Mouse (Mus musculus): ENCODE data around the gene Nif3l1.
A peak's percentile ranks its signal among the peaks of the same experiment; 100 is the strongest.

The Nif3l1 gene

DNA sequence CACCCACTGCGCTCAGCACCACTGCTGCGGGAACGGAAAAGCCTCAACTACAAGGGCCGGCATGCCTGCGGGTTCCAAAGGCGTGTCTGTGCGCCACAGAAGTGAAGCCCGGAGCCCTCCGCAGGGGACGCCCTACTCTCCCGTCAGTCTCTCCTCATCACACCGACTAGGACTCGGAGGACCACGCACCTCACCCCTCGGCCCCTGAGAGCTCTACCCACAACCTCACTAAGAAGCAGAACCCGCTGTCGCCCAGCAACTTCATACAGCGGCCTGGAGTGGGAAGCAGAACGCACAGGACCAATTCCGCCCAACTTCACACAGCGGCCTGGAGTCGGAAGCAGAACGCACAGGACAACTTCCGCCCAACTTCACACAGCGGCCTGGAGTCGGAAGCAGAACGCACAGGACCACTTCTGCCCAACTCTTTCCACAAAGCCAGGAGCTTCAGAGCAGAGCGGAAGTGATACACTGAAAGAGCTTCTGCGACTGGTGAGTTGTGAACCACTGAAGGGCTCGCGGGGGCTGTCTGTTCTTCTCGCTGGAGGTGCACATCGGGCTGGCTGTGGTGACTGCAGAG lies at the start of gene Nif3l1, which contains the start of gene Ppil3:
TSS of gene Nif3l1 (plus strand) at position 9 of the 580 bp plus-strand sequence.
TSS of gene Ppil3 (minus strand) at position 344 of the 580 bp plus-strand sequence.
- peak; percentile 86 for DNase-seq (ENCODE audit: low read depth, low spot score)

DNA sequence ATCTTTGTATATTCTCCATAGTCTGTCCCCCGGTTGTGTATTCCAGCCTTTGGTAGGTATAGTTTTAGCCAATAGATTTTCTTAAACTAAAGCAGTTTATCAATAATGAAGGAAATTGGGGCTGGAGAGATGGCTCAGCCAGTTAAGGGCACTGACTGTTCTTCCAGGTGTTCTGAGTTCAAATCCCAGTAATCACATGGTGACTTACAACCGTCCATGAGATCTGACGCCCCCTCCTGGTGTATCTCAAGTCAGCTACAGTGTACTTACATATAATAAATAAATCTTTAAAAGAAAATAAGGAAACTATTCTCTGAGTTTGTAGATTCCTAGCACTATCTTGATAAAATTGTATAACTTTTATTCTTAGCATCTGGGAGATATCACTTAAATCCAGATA lies 49.6 kb upstream of the Nif3l1 start:
- no peak for DNase-seq (ENCODE audit: low read depth, low spot score)

DNA sequence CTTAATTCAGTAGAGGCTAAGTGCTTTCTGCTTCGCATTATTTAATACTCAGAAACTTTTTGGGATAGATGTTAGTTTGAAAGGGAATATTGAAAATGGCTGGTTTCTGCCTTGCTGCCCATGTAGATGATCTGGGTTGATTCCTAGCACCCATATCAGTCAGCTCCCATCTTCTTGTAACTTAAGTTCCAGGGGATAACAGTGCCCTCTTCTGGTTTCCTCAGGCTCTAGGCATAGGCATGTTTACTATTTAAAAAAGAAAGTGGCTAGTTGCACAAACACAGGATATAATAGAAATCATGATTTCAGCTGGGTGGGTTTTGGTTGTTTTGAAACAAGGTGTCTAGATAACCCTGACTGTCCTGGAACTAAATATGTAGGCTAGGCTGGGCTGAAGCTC lies 48.8 kb upstream of the Nif3l1 start:
- DNase-seq (ENCODE audit: low read depth, low spot score) = no peak

DNA sequence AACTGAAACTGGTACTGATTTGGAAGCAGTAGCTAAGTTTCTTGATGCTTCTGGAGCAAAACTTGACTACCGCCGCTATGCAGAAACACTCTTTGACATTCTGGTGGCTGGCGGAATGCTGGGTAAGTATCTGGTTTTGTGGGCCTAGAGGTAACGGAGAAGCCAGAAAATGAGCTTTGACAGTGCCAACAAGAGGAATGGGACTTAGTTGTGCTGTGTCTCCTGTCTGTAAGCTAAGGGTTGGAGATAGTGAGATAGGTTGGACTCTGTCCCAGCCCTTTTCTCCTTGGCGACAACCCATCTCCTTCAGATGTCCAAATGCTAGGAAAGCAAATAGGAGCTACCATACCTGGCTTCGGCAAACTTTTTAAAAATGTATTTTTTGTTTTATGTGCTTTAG lies 47.2 kb upstream of the Nif3l1 start:
- DNase-seq (ENCODE audit: low read depth, low spot score) = no peak

DNA sequence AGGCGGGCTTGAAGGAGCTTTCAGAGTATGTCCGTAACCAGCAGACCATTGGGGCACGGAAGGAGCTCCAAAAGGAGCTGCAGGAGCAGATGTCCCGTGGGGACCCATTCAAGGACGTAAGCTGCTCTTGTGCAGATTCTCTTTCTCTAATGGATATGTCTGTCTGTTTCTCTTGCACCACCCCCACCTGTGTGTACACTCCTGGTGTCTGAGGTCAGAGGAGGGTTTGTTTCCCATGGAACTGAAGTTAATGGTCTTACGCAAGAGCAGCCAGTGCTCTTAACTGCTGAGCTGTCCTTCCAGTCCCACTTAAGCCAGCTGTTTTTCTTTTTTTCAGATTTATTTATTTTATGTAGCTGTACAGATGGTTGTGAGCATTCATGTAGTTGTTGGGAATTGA lies 43.6 kb upstream of the Nif3l1 start:
- DNase-seq (ENCODE audit: low read depth, low spot score) = no peak

DNA sequence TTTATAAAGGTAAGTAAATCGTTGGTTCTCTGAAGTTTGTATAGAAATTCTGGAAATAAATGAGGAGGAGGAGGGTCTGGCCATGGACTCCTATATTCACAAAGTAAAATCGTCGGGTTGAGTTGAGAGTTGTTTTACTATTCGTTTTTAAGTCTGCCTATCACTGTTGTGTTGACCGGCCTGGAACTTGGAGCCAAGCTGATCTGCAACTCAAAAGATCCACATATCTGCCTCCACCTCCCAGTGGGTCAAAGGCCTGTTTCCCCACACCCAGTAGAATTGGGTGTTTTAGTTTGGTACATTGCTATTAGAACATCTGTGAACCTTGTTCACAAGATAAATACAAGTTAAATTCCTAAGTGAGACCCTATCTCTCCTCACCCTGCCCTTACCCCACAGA lies 41.2 kb upstream of the Nif3l1 start:
- DNase-seq (ENCODE audit: low read depth, low spot score) = no peak

DNA sequence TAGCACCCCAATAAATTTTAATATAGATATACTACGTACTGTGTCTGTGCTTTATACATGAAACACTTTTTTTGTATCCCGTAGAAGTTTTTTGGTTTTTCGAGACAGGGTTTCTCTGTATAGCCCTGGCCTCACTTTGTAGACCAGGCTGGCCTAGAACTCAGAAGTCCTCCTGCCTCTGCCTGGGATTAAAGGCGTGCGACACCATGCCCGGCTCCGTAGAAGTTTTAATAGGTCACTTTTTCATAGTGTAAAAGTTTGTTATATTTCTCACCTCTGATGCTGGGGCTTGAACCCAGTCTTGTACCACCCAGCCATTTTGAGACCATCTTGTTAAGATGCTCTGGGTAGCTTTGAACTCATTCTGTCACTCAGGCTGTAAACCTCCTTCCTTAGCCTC lies 37.6 kb upstream of the Nif3l1 start:
- DNase-seq (ENCODE audit: low read depth, low spot score) = no peak

DNA sequence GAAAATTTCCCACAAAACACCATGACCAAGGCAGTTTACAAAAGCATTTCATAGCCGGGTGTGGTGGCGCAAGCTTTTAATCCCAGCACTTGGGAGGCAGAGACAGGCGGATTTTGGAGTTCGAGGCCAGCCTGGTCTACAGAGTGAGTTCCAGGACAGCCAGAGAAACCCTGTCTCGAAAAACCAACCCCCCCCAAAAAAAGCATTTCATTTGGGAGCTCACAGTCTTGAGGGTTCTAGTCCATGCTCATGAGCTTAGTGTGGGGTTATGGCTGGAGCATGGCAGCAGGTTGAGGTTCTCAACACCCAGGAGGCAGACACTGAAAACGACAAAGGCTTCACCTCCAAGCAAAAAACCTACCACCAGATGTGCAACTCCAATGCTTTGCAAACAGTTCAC lies 36.8 kb upstream of the Nif3l1 start:
- DNase-seq (ENCODE audit: low read depth, low spot score) = no peak

DNA sequence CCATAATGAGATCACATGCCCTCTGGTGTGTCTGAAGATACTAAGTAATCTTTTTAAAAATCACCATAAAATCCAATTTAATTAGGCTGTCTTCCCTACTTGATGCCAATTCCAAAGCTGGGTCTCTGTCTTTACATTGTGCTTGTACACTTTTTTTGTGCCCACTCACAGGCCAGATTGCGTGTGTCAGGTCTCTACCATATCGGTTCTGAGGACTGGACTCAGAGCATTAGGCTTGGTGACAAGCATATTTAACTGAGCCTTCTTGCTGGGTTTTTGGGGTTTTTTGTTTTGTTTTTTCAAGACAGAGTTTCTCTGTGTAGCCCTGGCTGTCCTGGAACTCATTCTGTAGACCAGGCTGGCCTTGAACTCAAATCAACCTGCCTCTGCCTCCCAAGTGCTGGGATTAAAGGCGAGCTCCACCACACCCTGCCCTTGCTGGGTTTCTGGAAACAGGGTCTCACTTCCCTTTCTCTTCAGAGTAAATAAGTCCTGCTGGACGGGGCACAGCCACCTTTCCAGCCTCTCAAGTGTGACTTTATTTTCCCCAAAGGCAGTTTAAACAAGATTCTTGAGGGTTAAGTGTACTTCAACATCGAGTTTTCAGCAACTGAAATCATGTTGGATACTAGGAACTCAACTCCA lies 35.3 kb upstream of the Nif3l1 start:
- DNase-seq (ENCODE audit: low read depth, low spot score) = no peak

DNA sequence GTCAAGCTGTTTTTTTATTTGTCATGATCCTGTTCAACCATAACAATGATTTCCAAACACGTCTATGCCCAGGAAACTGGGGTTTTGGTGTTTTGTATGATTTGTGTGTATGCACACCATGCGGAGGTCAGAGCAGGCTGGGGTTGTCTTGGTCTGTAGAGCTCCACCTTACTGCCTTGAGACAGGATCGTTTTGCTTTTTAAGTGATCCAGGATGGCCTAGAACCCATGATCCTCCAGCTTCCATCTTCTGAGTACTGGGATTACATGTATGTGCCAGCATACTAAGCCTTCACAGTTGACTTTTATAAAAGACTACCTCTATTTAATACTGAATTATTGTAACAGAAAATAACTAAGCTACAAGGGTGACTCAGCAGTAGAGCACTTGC lies 34.8 kb upstream of the Nif3l1 start:
- no peak for DNase-seq (ENCODE audit: low read depth, low spot score)

DNA sequence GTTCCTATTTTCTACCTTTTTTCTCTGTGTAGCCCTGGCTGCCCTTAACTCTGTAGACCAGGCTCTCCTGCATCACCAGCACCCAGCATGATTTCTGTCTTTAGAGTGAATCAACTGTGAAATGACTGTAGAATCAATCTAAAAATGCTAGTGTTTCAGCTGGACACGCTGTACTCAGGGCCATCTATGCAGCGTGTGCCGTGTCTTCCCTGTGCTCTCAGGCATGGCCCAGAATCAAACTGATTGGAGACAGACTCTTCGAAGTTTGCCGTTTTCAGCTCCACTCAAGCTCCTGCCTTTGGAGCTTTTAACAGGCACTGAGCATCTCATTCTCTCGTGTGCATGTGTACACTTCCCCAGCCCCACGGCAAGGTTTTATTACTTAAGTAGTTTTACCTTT lies 34.2 kb upstream of the Nif3l1 start:
- DNase-seq (ENCODE audit: low read depth, low spot score) = no peak

DNA sequence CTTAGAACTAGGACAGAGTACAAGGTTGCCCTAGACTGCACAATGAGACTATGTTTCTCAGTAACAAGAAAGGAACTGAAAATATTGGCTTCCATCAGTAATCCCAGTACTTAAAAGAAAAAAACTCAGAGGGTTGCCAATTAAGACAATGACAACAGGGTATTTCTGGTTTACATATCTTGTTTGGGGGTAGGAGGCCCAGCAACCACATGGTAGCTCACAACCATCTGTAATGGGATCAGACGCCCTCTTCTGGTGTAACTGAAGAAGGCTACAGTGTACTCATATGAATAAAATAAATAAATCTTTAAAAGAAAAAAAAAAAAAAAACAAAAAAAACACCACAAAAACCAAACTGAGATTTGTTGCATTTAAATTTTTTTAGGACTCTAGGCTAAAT lies 29.5 kb upstream of the Nif3l1 start:
- DNase-seq (ENCODE audit: low read depth, low spot score) = no peak

DNA sequence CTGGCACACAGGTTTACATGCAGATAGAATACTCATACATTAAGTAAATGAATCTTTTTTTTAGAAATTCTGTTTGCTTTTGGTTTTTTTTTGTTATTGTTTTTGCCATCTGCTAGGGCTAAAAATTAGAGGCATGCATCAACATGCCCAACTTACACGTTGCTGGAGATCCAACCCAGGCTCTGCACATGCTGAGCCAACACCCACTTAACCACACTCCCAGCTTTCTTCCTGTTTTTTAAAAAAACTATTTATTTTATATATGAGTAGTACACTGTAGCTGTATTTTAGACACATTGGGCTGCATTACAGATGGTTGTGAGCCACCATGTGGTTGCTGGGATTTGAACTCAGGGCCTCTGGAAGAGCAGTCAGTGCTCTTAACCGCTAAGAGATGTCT lies 28.9 kb upstream of the Nif3l1 start:
- no peak for DNase-seq (ENCODE audit: low read depth, low spot score)

DNA sequence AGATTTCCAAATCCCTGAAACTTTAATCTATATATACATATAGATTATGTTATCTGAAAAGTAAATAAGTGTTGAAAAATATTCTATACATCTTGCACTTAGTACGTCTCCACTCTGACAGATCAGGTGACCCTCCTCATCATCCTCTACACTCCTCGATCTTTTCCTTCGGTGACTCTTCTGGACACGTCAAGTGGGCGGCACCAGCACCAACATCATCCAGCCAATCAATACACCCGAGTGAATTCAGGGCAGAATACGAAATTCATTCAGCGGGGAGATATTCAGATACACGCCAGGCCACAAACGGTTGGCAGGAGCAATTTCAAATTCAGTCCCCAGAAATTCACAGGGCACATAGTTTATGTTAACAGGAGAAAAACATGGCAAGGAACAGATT lies 24.9 kb upstream of the Nif3l1 start:
- DNase-seq (ENCODE audit: low read depth, low spot score) = no peak

DNA sequence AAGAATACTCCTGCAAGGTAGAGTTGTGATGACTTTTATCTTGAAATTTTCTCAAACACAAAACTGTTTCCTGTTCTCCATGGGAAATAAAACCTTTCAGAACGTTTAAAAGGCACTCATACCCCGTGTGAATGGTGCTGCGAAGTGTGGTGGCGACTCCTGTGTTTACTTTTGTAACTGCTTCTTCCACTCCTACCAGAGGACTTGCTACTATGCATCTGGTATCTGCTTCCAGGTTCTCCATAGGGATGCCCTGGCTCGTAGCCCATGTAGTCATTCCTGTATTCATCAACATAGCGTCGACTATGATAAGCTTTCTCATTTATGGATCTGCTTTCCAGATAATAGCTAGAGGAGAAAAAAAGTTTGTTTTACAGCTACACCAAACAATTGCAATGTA lies 24.0 kb upstream of the Nif3l1 start:
- DNase-seq (ENCODE audit: low read depth, low spot score) = no peak

DNA sequence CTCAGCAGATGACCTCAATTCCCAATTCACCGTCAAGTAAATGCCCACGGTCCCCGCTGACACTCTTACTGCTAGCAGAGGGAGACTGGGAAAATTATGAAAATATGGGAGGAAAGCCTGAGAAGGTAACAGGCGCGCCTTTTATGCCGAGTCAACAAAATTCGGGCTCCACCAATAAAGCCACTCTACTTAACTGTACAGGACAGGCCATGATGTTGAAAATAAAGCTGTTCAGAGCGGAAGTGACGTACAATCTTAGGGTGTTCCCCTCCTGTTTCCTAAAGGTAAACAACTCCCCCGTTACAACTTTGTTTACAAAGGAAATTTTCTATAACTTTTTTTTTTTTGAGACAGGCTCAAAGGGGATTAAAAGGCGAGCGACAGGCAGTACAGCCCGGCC lies 22.1 kb upstream of the Nif3l1 start:
- DNase-seq (ENCODE audit: low read depth, low spot score) = peak; percentile 71

DNA sequence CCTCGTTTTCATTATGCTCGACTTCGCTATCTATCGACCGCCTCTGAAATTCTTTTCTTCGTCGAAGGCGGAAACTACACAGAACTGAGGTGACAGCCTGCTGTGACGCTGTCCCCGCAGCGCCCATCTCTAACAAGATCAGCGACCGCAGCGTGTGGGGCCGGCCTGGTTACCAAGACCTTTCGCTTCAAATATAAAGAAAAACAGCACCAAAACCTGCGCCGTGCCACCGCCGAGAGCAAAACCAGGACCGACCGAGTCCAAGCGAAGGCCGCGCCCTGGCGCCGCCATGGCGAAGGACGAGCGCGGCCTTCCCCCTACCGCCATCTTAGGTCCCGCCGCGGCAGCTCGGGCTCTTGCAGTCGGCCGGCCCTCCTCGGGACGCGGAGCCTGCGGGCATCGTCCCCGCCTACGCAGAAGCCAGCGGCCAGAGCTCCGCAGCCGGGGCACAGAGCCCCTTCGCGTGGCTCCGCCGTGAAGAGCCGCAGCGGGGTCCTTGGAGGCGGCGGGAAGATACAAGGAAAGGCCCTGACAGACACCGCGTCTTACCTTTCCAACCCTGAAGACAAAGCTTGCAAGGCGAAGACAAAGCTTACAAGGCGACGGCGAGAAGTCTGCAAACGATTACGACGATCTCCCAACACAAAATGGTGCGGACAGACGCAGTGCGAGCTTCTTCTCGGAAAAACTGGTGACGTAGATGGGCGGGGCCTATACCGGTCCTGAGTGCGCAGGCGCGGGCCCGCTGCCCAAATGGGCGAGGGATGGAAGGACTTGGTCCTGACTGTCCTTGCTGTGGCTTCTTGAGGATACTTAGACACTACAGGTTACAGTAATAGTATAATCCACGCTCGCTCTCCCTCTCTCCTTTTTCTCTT lies 21.3 kb upstream of the Nif3l1 start, which contains the start of gene Clk1:
TSS of gene Clk1 (minus strand) at position 696 of the 878 bp plus-strand sequence.
- peak; percentile 94 for DNase-seq (ENCODE audit: low read depth, low spot score)

DNA sequence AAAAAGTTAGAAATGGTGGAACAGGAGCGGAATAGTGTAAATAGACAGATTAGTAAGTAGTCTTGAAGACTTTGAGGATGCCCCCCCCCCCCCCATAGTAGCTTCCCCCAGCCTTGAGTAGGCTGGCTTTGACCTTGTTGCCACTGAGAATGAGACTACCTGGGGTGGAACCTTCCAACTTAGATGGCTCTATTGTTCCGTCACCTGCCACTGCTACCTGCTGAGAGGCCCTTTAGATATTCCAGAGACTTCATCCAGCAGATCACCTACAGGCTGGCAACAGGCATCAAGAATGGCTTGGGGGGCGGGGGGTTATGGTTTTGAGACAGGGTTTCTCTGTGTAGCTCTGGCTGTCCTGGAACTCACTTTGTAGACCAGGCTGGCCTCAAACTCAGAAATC lies 20.4 kb upstream of the Nif3l1 start:
- DNase-seq (ENCODE audit: low read depth, low spot score) = no peak

DNA sequence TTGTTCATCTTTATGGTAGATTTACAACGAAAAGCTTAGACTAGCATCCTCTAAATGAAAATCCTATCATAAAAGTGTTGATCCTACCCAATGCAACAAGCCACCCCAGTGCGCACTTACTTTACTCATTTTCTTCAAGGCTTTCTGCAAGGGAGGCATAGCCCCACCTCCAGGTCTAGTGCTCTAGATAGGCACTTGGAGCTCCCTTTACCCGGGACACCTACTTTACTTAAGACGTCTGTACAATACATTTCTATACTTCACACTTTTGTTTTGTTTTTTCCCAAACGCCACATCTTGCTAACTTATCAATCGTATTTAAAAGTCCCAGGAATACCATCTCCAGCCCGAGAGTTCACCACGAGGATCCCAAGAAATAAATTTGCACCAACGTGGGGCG lies 260 bp upstream of the Nif3l1 start:
- DNase-seq (ENCODE audit: low read depth, low spot score) = no peak

DNA sequence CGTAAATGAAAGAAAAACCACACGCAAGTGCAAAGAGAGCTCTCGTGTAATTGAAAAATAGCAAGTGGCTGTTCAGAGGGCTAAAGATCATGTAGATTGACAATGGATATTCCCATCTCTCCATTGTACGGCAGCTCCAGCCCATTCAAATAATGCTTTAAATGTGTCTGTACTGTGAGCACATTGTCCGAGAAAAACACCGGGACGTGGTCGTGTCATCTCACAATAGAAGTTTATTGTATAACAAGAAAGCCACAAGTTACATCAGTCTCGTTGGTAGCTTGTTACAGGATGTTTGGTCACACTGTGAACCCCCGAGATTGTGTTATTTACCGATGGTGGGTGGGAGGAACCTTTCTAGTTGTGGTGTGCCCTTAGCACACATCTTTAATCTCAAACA lies 910 bp downstream of the Nif3l1 start:
- no peak for DNase-seq (ENCODE audit: low read depth, low spot score)

DNA sequence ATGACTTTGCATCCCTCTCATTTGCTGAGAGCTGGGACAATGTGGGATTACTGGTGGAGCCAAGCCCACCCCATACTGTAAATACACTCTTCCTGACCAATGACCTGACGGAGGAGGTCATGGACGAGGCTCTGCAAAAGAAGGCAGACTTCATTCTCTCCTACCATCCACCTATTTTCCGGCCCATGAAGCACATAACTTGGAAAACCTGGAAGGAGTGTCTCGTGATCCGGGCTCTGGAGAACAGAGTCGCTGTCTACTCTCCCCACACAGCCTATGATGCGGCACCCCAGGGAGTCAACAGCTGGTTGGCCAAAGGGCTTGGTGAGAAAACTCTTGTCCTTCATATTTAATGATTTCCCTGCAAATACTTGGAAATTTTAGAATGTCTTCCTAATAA lies 2.8 kb downstream of the Nif3l1 start:
- no peak for DNase-seq (ENCODE audit: low read depth, low spot score)

DNA sequence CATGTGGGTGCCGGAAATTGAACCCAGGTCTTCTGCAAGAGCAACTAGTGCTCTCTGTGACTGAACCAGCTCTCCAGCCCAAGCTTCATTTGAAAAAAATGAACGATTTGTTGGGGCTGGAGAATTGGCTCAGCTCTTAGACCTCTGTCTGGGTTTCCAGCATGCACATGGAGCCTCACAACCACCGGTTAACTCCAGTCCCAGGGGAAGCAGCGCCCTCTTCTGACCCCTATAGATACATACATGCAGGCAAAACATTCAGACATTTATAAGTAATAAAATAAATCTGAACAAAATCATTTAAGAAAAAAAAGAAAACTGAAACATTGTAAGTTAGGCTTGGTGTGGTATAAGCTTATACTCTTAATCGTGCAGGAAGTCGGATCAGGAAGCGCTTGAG lies 3.4 kb downstream of the Nif3l1 start:
- DNase-seq (ENCODE audit: low read depth, low spot score) = no peak

DNA sequence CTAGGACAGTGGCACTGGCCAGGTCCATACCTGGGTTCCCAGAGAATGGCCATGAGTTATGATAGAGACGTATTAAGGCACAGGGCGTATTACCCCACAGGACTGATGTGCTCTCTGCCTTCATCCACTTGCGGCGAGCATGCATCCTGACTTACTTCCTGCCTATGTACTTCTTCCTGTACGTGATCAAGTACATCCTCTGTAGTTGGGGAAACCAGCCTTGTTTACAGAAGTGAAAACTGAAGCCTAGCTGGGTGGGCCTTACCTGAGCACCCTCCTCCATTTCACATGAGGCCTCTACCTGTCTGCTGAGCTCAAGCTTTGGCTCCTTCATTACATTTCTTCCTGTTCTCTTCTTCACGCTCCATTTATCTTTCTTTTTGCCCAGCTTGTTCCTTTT lies 9.4 kb downstream of the Nif3l1 start:
- no peak for DNase-seq (ENCODE audit: low read depth, low spot score)

All from forelimb bud, embryonic 11.5 days (tissue).